Mouse (Mus musculus): ENCODE results near the gene Msi2.

The Msi2 gene

DNA sequence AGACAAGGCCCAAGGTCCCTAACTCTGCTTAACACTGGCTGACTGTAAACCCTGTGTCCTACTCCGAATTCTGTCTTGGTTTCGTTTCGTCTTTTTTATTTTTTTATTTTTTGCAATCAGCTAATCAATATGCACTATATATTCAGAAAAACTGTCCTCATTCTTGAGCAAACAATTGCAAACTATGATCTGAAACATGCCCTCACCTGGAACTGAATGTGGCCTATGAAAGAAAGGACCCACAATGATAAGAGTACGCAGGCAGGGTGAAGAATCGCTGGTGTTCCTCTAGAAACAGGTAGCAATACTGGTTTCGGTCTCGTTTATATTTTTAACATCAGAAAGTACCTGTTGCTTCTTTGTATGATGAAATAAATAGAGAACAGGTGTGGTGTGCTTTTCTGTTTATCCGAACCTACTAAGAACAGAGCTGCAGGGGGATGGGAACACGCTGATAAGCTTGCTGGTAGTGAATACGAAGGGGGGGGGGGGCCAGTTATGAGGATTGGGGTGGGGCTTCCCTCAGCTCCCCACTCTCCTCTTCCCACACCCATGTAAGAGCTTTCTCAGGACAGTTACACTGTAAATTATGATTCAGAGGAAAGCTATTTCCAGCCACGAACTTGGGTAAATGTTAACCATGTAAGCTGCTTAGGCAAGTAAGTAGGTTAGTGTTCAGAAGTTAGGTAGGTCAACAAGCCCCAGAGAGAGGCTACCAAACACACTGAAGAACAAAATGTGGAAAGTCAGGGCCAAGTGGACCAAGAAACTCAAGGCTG is 103.6 kb downstream of the Msi2 start:
- DNase-seq (ENCODE audit: low spot score in 2 of 2), result peak in 1 of 2 experiments; percentile 38

DNA sequence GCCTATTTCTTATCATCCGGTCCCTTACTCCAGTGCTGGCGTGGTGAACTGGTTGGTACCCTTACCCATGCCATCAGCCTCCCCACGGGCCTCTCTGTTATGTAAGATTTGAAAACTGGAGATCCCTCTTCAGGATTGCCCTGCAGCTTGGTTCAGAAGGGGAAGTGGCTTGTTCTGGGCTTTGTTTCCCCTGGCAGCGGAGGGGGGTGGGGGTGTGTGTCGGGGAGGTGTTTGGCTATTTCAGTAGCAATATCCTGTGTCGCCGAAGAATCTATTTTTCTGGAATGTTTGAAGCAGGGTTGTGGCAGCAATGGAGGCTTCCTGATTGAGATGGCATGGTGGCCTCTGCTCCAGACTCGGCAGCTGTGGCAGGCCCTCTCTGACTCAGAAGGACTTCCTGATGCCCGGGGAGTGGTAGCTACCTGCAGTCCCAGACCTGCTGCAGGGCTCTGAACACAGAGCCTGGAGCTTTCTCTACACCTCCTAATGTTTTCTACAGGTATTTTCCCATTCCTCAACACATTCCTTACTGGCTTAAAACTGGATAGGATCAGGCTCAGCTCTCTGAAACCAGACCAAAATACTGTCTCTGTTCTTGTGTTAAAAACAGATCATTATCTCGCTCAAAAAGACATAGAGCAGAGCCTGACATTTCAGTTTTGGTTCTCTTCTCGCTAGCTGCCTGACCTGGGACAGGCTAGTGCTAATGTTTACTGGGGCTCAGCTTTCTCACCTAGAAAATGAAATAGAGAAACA is 104.4 kb downstream of the Msi2 start:
- peak; percentile 58 to 65 for DNase-seq (ENCODE audit: low spot score in 2 of 2)

DNA sequence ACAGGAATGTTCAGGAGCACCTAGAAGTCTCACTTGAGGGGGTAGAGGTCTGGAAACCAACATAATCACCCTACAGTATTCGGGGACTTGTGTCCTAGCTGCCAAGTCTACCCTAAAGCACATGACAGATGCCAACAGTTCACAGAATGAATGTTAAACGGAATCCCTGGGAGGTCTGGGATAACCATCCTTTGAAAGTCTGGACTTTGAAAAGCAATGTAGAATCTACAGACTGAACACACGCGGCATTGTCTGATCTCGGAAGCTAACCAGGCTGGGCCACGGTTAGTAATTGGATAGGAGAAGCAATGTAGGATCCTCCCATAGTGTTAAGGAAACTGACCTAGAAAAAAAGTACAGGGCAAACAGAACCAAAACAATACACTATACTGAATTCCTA is 105.3 kb downstream of the Msi2 start:
- DNase-seq (ENCODE audit: low spot score in 2 of 2), result no peak

DNA sequence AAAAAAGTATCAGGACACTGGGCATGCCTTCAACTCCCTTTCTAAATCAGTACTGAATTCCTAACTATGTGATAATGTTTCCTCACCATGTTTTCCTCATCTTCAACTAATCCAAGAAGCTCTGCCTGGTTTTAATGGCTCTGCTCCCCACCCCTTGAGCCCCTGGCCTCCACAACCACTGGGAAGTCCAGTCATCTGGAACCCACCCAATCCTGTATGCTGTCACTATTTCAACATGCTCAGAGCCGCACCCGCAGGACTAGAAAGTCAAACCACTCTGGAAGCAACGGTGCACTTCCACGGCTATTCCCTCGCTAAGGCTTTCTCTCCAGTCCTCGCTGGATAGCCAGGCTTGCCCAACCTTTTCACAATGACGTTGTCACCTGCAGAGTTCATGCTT is 106.2 kb downstream of the Msi2 start:
- DNase-seq (ENCODE audit: low spot score in 2 of 2), result no peak

DNA sequence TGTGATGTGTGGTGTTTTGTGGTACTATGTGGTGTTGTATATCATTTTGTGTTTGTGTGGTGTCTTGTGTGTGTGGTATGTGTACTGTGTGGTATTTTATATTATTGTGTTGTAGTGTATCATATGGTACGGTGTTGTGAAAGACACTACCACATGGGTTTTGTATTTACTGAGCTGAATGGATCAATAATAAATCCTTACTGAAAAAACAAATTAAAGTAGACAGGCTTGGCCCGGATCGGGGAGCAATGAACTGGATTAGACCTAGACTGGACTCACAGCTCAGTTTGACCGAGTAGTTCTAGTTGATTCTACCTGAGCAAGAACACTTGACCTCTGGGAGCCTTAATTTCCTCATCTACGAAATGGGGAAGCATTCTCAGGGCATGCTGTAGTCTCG is 107.5 kb downstream of the Msi2 start:
- no peak for DNase-seq (ENCODE audit: low spot score in 2 of 2)

DNA sequence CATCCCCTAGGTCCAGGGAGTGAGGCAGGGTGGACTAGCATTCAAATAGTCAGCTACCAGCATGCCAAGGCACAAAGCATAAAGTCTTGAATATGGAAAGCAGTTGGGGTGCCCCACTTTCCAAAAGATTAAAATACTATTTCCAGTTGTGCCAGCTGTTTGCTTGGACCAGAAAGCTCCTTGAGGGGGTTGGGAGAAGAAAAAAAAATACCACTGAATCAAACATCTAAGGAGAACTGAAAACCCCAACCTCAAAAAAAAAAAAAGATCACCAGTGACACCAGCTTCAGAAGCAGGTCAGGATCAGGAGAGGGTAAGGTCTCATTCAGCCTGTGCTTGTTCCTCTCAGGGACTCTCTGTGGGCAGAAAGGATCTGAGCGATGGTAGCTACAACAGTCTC is 108.2 kb downstream of the Msi2 start:
- no peak for DNase-seq (ENCODE audit: low spot score in 2 of 2)

DNA sequence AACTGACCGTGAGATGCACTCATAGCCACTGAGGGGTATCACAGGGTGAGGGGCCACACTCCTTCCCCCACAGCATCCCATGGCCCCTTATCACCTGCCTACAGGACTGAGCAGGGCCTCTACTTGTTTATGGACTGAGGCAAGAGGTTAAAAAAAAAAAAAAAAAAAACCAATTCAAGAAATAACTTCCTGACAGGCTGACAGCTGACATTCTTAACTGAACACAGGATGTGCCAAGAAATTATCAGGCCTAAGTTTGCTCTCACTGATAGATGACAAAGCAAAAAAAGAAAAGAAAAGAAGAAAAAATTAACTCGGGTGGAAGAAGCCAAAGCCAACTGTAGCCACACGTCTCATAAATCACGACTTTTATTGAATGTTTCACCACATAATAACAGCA is 109.7 kb downstream of the Msi2 start:
- DNase-seq (ENCODE audit: low spot score in 2 of 2), result no peak

DNA sequence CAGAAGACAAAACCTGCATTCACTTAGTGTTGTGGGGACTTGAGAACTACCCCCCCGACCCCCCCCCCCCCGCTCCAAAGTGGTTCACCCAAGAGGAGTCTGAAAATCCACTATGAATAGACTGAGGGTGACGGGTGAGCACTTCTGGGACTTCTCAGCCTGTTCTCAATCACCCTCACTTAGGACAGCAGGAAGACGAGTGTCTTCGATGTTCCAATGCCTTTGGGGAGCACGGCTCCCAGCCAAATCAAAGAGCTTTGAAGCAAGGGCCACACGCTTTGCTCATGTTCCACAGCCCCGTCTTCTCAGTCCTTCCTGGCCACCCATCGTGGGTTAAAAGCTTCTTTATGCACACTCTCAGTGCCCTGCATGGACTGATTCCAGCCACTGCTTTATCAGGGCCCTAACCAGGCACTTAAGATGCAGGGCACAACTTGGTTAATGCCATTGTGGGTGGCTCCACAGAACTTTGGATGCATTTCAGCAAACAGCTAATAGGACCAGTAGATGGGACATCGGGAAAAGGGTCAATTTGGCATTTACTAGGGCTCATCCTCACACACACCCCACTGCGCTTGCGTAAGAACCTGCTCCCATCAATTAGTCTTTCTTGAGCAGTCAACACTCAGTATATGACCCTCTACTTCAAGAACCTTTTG is 110.5 kb downstream of the Msi2 start:
- DNase-seq (ENCODE audit: low spot score in 2 of 2), result no peak

DNA sequence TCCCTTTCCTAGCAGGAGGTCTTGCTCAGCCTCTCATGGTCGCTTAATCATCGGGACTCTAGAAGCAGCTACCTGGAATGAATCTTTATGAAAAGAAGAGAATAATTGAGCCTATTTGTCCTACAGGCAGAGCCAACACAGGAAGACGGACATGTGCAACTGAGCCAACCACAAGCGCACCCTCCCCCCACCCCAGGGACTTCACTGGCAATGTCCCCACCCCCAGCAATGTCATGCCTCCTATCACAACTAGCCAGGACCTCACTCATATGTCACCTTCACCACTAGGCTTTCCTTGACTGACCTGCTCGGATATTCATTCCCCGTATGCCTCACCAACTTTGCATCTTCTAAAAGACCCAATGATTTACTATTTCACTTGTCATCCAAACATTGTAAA is 112.5 kb downstream of the Msi2 start:
- DNase-seq (ENCODE audit: low spot score in 2 of 2), result no peak

DNA sequence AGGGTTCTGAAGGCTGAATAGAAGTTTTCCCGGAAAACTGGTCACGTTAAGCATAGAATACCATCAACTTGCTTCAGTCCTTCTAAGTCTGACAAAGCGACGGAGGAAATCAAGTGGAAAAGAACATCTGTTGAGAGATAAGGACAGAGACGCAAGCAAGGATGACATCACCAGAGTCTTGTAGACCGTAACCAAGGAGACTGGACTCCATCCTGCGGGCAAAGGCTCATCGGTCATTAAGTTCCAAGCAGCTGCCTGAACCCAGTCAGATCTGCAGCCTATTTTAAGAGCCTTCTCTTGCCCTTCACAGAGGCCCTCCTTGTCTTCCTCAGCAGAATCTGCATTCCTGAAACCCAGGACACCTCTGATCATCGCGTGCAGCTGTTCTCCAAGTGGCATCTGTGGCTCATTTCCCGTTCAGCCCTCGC is 113.2 kb downstream of the Msi2 start:
- no peak for DNase-seq (ENCODE audit: low spot score in 2 of 2)

DNA sequence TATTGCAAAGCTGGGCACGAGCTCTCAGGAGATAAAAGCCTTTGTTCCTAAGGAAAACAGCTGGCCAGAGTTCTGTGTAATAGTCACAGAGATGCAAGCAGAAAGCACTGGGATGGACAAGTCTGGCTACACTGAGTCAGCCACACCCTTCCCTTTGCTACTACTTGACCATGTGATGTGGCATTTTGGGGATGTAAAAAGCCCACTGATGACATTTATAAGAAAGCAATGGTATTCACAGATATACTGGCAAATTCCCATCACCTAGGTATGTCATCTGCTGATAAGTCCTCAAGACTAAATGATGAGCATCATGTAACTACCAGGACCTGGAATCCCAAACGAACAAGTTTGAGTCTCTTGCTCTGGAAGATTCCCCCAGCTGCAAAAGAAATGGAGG is 113.7 kb downstream of the Msi2 start:
- no peak for DNase-seq (ENCODE audit: low spot score in 2 of 2)

DNA sequence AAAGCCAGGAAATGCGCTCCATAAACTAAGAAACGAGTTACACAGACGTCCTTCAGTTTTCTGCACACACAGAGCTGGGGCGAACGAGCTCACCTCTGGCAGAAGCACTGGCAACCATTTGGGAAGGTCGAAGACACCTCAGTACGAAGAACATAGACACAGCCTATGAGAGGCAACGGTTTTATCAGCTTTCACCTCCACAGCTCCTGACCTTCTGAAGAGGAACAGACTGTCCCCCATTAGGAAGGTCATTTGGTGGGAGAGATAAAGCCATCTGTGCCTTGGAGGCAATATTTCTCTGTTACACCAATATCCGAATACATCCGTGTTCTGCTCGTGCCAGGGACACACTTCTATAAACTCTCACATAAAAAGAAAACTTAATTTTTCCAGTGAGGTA is 114.9 kb downstream of the Msi2 start:
- no peak for DNase-seq (ENCODE audit: low spot score in 2 of 2)

DNA sequence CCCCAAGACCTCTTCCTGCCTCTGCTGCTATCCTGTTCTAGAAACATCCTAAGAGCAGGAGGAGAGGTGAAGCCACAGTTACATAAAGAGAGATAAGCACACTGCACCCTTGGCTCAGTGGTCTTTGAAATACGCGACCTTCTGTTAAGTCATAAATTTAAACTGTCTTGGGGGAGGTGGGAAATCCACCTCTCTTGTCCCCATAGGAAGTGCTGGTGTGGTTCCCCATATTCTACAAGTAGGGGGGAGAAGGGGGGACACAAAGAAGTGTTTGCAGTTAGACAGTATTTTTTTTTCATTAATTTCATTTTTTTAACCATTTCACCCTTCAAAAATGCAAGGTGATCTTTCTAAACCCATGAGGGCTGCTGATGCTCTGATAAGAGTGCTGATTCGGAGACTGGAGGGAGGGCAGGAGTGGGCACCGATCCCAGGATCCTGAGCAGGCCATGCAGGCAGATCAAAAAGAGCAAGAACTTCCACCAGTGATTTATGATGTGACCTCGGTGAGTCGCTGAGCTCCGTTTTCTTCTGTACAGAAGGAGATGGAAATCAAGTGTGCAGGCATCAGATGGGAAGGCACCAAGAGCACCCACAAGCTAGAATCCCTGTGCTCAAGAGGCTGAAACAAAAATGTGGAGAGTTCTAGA is 115.7 kb downstream of the Msi2 start:
- no peak for DNase-seq (ENCODE audit: low spot score in 2 of 2)

DNA sequence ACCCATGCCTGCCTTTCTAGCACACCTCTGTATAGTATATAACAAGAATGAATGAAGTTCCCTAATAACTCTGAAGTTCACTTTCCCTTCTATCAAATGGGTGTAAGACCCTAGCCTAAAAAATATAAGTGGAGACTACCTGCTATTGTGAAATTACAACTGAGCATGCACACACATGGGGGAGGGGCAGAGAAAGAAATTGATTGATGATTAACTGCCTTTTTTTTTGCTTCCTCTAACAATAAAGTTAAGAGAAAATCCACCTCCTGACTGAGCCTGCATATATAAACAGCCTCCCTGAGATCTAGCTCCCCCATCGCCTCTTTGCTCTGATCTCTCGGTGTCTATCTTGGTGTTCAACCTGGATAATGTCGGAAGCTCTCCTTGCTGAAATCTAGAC is 118.1 kb downstream of the Msi2 start:
- no peak for DNase-seq (ENCODE audit: low spot score in 2 of 2)

DNA sequence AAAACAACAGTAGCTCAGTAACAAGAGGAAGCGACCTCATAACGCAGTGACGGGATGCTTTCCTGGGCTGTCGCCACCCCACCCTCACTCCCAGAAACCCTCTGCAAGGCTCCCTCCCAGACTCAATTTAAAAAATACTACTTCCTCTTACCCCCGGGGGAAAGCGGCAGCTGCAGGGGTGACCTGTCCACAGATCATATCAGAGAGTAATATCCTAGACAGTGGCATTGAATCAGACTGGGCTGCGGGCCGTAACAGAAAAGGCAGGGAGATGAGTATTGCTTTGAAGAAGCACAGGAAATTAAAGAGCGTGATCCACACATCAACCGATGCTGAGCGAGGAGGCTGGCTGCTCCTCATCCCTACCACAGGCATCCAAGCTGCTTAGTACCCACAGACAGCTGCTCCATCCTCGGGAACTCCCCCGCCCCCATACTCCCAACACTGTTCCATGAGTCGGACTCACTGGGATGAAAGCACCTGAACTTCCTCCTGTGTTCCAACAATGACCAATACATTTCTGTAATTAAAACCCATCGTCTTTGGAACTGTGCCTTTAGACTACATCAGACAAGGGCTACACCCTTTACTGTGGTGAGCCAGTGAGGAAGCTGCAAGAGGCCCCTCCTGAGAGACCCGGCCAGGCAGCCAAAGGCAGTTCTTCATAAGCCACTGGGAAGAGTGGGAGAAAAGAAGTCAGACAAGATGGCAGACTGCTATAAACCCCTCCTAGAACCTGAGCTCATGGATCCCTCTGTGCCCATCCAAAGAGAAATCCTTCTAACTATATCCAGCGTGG is 118.8 kb downstream of the Msi2 start:
- DNase-seq (ENCODE audit: low spot score in 2 of 2), result peak in 1 of 2 experiments; percentile 33

DNA sequence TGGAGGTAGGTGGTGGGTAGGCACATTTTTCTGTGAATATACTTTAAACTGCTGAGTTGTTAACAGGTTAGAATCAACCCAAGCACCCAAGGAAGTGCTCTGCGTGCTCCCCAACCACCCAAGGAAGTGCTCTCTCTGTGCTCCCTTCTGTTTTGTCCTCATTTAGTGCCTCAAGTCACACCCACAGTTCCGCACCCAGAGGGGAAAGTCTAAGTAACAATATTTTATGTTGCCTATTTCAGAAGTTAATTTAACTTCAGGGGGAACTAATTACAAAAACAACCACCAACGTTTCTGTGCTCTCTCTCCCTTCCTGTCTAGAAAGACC is 119.5 kb downstream of the Msi2 start:
- DNase-seq (ENCODE audit: low spot score in 2 of 2), result peak in 1 of 2 experiments; percentile 29

DNA sequence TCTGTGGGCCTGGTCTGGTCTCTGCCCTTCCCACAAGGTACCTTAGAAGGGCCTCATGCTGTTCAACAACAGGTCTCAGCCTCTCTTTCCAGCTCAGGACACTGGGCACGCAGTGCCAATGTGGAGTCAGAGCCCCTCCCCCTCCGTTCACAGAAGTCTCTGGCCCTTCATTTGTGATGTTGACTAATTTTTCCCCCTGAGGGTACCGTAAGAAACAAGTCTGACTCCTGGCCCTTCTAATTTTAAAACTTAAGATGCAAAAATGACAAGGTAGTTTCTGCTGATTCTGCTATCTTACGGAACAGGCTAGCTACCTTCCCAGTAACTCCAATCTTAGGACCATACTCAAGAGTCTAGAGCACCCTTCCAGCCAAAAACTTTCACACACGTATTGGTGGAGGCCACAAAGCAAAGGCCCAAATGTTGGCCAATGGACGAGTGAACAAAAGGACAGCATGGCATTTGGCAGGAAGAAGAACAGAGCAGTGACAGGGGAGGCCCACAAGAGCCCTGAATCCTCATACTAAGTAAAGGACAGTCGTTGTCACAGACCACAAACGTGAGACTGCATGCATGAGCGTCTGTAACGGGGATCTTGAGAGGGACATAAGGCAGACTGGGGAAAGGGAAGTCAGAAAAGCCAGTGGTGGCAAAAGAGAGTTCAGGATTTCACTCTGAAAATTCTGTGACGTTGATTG is 120.0 kb downstream of the Msi2 start:
- DNase-seq (ENCODE audit: low spot score in 2 of 2), result no peak

DNA sequence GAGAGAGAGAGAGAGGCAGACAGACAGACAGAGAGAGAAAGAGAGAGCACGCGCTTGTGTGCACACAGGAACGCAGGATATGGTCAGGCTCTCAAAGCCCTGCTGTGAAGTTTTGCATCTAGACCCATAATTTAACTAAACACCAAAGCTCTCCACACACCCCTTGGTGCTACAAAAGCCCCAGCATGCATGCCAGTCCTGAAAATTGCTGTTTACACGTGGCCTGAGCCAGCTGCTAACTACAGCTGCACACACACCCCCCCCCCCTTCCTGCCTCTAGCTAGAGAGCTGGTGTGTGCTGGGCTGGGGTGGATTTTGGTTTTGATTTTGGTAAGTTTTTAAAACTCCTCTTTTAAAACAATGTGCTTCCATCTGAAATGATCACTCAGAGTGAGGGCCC is 122.7 kb downstream of the Msi2 start:
- peak in 1 of 2 experiments; percentile 46 for DNase-seq (ENCODE audit: low spot score in 2 of 2)

DNA sequence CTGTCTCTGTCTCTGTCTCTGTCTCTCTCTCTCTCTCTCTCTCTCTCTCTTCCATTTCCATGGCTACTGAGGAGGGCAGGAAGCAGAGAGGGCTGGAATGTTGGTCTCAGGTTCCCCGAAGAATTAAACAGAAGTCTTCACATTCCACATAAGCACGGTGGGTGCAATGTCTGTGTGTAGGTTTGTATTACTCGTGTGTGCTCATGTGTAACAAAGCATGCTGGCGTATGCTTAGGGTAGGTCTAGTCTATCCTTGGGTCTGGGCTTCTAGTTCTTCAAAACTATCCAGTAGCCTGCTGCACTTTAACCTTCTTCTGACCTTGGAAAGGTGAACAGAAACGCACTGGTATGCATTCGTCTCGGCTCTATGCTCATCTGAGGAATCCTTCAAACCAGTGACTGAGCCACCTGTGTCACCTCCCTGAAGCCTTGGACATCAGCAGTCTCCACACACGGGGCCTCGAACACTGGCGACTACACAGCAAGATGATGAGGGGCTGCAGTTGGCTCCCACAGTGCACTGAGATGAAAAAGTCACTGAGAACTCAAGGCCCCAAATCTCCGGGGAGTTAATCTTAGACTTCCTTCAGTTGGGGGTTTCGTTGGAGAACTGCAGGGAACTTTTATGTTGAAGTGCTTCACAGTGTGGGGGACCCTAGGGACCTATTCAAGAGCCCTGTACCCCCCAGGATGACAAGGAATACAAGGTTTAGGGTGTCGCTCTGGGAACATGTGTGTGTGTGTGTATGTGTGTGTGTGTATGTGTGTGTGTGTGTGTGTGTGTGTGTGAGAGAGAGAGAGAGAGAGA is 123.3 kb downstream of the Msi2 start:
- DNase-seq (ENCODE audit: low spot score in 2 of 2), result no peak

DNA sequence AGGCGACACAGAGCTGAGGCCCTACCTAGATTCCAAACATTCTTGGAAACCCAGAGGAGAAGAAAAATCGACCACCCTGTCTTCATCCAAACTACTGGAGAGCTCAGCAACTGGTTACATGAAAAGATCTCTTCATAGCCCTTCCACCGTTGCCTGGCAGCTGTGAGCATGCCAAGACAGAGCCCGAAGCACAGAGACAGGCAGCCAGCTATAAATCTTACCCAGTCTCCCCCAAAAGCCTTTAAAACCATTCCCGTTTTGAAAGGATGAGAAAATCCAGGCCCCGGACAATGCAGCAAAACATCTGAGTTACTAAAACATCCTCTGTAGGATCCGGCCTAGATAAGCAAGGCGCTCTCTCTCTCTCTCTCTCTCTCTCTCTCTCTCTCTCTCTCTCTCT is 124.3 kb downstream of the Msi2 start:
- no peak for DNase-seq (ENCODE audit: low spot score in 2 of 2)
